Mouse (Mus musculus): ENCODE measurements at regions not wholly inside any gene's neighbourhood (a gene's known extent, or its start where the extent isn't known, plus 50 kb on each side); places are given as distances from the start of the nearest gene placed in this dataset.
A peak's percentile ranks its signal among the peaks of the same experiment; 100 is the strongest.

GRCm38 (mm10) chr13:115230494-115230893, 128.7 kb upstream of the Itga1 start:
- TF ChIP-seq CTCF (IDR thresholded peaks at IDR 0.05; ENCODE audit: low read depth, low read length) (peak; percentile 67), GATA1 (IDR thresholded peaks at IDR 0.05; ENCODE audit: borderline replicate concordance, low read length) (no peak), TAL1 (conservative IDR thresholded peaks at IDR 0.05; ENCODE audit: low read depth, low read length) (no peak)

Data from G1E (cell line).